Mouse (Mus musculus) midbrain, embryonic 11.5 days (tissue): ENCODE measurements at regions not wholly inside any gene's neighbourhood (a gene's known extent, or its start where the extent isn't known, plus 50 kb on each side); places are given as distances from the start of the nearest gene placed in this dataset.
A peak's percentile ranks its signal among the peaks of the same experiment; 100 is the strongest.

Experiments
- ATAC-seq: fragments of 200-750 bp; cut with Nextera tagmentation; 2 replicates; pipeline ENCODE4 v1.8.0; 2017; ENCODE audit warnings: moderate TSS enrichment, moderate library complexity; ENCODE audit not compliant: low FRiP score
- DNase-seq: peaks from one replicate; pipeline ENCODE4 v3.0.0; 2015; ENCODE audit warnings: low spot score; ENCODE audit errors: missing footprints
- H3K27ac ChIP-seq: fragments of 300-500 bp; sonication (generic); 2 replicates; pipeline ENCODE4 v1.5.1; 2014; ENCODE audit warnings: low read depth, low read length
- H3K27me3 ChIP-seq: fragments of 300-500 bp; sonication (generic); 2 replicates; pipeline ENCODE4 v1.6.1; 2014; ENCODE audit warnings: mild to moderate bottlenecking, low read length, moderate library complexity, mixed read lengths; ENCODE audit not compliant: control insufficient read depth, insufficient read depth
- H3K36me3 ChIP-seq: fragments of 300-500 bp; sonication (generic); 2 replicates; pipeline ENCODE4 v1.6.1; 2014; ENCODE audit warnings: mild to moderate bottlenecking, low read length, moderate library complexity, mixed read lengths; ENCODE audit not compliant: control insufficient read depth, insufficient read depth
- H3K4me1 ChIP-seq: fragments of 300-500 bp; sonication (generic); 2 replicates; pipeline ENCODE4 v1.6.1; 2014; ENCODE audit warnings: low read length; ENCODE audit not compliant: control insufficient read depth, insufficient read depth
- H3K4me2 ChIP-seq: fragments of 300-500 bp; sonication (generic); 2 replicates; pipeline ENCODE4 v1.6.1; 2014; ENCODE audit warnings: mild to moderate bottlenecking, moderate library complexity
- H3K4me3 ChIP-seq: fragments of 300-500 bp; sonication (generic); 2 replicates; pipeline ENCODE4 v1.5.1; 2014; ENCODE audit warnings: low read depth, low read length
- H3K9ac ChIP-seq: fragments of 300-500 bp; sonication (generic); 2 replicates; pipeline ENCODE4 v1.6.1; 2014; ENCODE audit warnings: low read length
- H3K9me3 ChIP-seq: fragments of 300-500 bp; sonication (generic); 2 replicates; pipeline ENCODE4 v1.6.1; 2016; ENCODE audit warnings: low read length; ENCODE audit not compliant: control insufficient read depth
- WGBS: fragments of 180-500 bp; shearing (Covaris S2); extraction: QIAGEN DNeasy Blood & Tissue Kit; methylation state at CpG from one replicate; pipeline ENCODE4 v1.1.7; 2014; 5-methylcytosine and 5-hydroxymethylcytosine counted together

GRCm38 (mm10) chr10:41003197-41003596 is 68.9 kb downstream of the Gpr6 start:
- H3K27me3 ChIP-seq = no peaks in the 10 kb centered on the region
- H3K27ac ChIP-seq = no peak overlapping the region
- H3K4me3 ChIP-seq = no peak overlapping the region
- no peaks in the 10 kb centered on the region for H3K4me1 ChIP-seq
- H3K4me2 ChIP-seq = no peak overlapping the region
- no peaks in the 10 kb centered on the region for H3K36me3 ChIP-seq
- DNase-seq (no peak), ATAC-seq (no peak)
- H3K9ac ChIP-seq = no peak overlapping the region
- H3K9me3 ChIP-seq = no peaks in the 10 kb centered on the region
- WGBS = 87% methylated on average over 3 of the region's 3 CpGs

- no peak for ATAC-seq
- no peaks in the 10 kb centered on the region for H3K36me3 ChIP-seq
- H3K27ac ChIP-seq = no peak overlapping the region
- no peak overlapping the region for H3K4me3 ChIP-seq
- 87% methylated on average over 4 of the region's 4 CpGs for WGBS
- no peak overlapping the region for H3K4me2 ChIP-seq
- H3K27me3 ChIP-seq = no peaks in the 10 kb centered on the region
- no peaks in the 10 kb centered on the region for H3K9me3 ChIP-seq
- no peak for DNase-seq
- H3K9ac ChIP-seq = no peak overlapping the region
- no peaks in the 10 kb centered on the region for H3K4me1 ChIP-seq
Measured at GRCm38 (mm10) chr10:41000965-41001364, 71.1 kb downstream of the Gpr6 start.

DNA sequence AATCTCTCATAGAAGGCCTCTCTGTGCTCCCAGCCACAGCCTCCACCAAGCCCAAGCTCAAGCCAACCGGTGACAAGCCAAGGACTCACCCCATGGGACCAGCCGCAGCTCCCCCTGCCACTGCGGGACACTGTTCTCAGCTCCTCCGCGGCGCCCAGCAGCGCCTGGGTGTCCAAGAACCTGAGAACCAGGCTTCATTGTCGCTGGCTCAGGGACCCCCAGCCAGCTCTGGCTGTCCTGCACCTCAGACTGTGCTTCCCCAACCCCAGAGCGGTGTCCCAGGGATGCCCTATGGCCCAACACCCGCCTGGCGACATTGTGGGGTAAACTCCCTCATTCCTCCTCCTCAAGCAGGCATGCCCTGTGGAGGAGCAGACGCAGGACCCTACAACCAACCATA is 72.6 kb downstream of the Gpr6 start:
- Histone ChIP-seq H3K9me3 (no peaks in the 10 kb centered on the region), H3K4me3 (no peak overlapping the region), H3K9ac (no peak overlapping the region), H3K36me3 (no peaks in the 10 kb centered on the region), H3K27ac (no peak overlapping the region), H3K4me1 (no peaks in the 10 kb centered on the region), H3K27me3 (no peaks in the 10 kb centered on the region), H3K4me2 (no peak overlapping the region)
- 87% methylated on average over 12 of the region's 12 CpGs for WGBS
- no peak for DNase-seq
- ATAC-seq = no peak

DNA sequence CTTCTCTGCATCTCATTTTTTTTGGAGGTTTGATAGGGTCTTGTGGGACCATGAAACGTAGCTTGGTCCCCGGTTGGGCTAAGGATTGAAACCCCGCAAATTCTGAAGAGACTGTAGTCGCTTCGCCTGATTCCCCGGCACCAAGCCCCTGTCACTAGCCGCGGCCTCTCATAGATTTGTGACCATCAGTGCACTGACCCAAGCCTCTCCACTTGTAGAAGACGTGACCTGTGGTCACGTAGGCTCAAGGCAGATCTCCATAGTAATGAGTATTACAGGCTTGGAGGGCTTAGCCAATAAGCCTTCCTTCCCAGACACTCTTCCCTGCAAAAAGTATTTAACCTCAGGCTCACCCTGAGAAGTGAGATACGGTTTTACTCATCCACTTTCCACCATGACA is 73.3 kb downstream of the Gpr6 start:
- no peaks in the 10 kb centered on the region for H3K27me3 ChIP-seq
- no peak overlapping the region for H3K4me2 ChIP-seq
- ATAC-seq = peak; percentile 52; the same call in 1 of the 2 replicates
- H3K9ac ChIP-seq = no peak overlapping the region
- no peak overlapping the region; the same call in 1 of the 2 replicates for H3K27ac ChIP-seq
- H3K4me3 ChIP-seq = no peak overlapping the region
- H3K36me3 ChIP-seq = no peaks in the 10 kb centered on the region
- WGBS = 76% methylated on average over 11 of the region's 11 CpGs
- DNase-seq = no peak
- no peaks in the 10 kb centered on the region for H3K4me1 ChIP-seq
- no peaks in the 10 kb centered on the region for H3K9me3 ChIP-seq

DNA sequence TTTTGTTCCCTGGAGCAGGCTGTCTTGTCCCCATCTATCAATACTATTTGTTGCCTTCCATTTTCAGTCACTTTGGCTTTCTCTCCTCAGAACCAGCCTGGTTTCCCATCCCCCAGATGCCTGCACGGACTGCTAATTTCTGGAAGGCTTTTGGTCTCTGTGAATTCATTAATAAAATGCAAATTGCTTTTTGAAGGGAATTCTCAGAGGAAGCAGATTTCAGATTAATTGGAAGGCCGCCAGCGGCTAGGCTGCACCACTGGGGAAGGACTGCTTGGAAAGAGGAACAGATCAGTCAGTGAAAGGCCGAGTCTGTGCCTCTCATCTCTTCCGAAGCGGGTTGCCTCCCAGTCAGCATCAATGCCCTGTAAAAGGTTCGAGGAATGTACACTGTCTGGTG is 73.8 kb downstream of the Gpr6 start:
- H3K9ac ChIP-seq = no peak overlapping the region
- no peaks in the 10 kb centered on the region for H3K9me3 ChIP-seq
- DNase-seq (peak; percentile 88), ATAC-seq (peak; percentile 89)
- no peaks in the 10 kb centered on the region for H3K4me1 ChIP-seq
- WGBS = 64% methylated on average over 7 of the region's 7 CpGs
- H3K27ac ChIP-seq = no peak overlapping the region; the same call in 1 of the 2 replicates
- no peaks in the 10 kb centered on the region for H3K27me3 ChIP-seq
- no peak overlapping the region for H3K4me2 ChIP-seq
- H3K4me3 ChIP-seq = no peak overlapping the region
- no peaks in the 10 kb centered on the region for H3K36me3 ChIP-seq

- Histone ChIP-seq H3K27me3 (no peaks in the 10 kb centered on the region), H3K9ac (no peak overlapping the region), H3K4me2 (no peak overlapping the region), H3K9me3 (no peaks in the 10 kb centered on the region), H3K36me3 (no peaks in the 10 kb centered on the region), H3K27ac (no peak overlapping the region), H3K4me3 (no peak overlapping the region), H3K4me1 (no peaks in the 10 kb centered on the region)
- DNase-seq (no peak), ATAC-seq (no peak)
- 70% methylated on average over 5 of the region's 5 CpGs for WGBS
Measured at GRCm38 (mm10) chr10:40997606-40998005, 74.5 kb downstream of the Gpr6 start.
